Mouse (Mus musculus): ENCODE data around the gene Stx2.

Stx2 gene

DNA sequence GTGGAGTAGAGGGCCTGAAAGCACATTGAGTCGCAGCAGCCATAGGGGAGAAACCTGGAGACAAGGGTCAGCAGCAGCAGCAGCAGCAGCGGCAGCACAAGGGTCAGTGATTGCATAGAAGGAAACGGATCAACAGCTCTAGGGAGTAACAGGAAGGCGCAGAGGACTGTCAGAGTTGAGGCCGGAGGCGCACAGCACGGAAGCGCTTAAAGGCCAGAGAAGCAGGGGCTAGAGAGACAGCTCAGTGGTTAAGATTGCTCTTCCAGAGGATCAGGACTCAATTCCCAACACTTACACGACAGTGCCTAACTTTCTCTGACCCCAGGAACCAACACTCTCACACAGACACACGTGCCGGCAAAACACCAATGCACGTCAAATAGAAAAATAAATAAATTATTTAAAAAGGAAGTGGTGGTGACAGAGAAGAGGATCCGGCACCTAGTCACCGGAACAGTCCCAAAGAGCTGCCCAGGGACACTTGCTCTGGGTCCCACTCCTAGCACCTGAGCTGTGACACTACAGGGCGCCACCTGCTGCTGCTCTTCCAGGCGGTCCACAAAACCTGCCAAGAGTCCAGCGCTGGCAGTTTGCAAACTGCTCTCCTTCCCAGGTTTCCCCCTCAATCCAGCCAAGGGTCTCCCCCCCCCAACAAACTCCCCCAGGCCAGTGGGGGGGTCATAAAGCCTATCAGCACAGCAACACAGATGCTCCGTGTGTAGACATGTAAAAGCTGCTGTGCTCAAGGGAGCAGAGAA is 2.2 kb downstream of the Stx2 start:
- Histone ChIP-seq H3K4me3 (replicated peaks; ENCODE audit: low read length) (0 out of 2 replicates have a peak overlapping the region, but pooled peaks have one; percentile 88), H3K27me3 (ENCODE audit: insufficient read depth, low read length) (no peaks in the 10 kb centered on the region; the same call in 1 of the 2 replicates), H3K9me3 (ENCODE audit: low read length) (no peaks in the 10 kb centered on the region), H3K4me1 (replicated peaks; ENCODE audit: low read depth, low read length) (peaks cover 53% of the 10 kb centered on the region), H3K36me3 (ENCODE audit: insufficient read depth, low read length) (peaks cover 19% of the 10 kb centered on the region)
- TF ChIP-seq POU5F1 (IDR thresholded peaks at IDR 0.05; ENCODE audit: borderline replicate concordance, low read length) (no peak), CTCF (conservative IDR thresholded peaks at IDR 0.05; ENCODE audit: low read length) (no peak)

- peaks cover 19% of the 10 kb centered on the region for H3K36me3 ChIP-seq (ENCODE audit: insufficient read depth, low read length)
- H3K4me3 ChIP-seq (replicated peaks; ENCODE audit: low read length), result no peak overlapping the region
- no peak for TF ChIP-seq CTCF (conservative IDR thresholded peaks at IDR 0.05; ENCODE audit: low read length)
- no peak for TF ChIP-seq POU5F1 (IDR thresholded peaks at IDR 0.05; ENCODE audit: borderline replicate concordance, low read length)
- TF ChIP-seq NANOG (IDR thresholded peaks at IDR 0.05; ENCODE audit: borderline replicate concordance, low read length), result no peak
Observed at GRCm38 (mm10) chr5:129005416-129005815, 3.0 kb downstream of the Stx2 start.

GRCm38 (mm10) chr5:129002571-129003011 is 5.8 kb downstream of the Stx2 start:
- peak overlapping the region; percentile 44; the same call in 1 of the 2 replicates for H3K4me3 ChIP-seq (replicated peaks; ENCODE audit: low read length)
- peaks cover 62% of the 10 kb centered on the region for H3K4me1 ChIP-seq (replicated peaks; ENCODE audit: low read depth, low read length)
- no peaks in the 10 kb centered on the region; the same call in 1 of the 2 replicates for H3K27me3 ChIP-seq (ENCODE audit: insufficient read depth, low read length)
- peaks cover 19% of the 10 kb centered on the region for H3K36me3 ChIP-seq (ENCODE audit: insufficient read depth, low read length)
- no peak for TF ChIP-seq CTCF (conservative IDR thresholded peaks at IDR 0.05; ENCODE audit: low read length)
- TF ChIP-seq POU5F1 (IDR thresholded peaks at IDR 0.05; ENCODE audit: borderline replicate concordance, low read length), result no peak
- no peak for TF ChIP-seq NANOG (IDR thresholded peaks at IDR 0.05; ENCODE audit: borderline replicate concordance, low read length)
- no peaks in the 10 kb centered on the region for H3K9me3 ChIP-seq (ENCODE audit: low read length)

More at GRCm38 (mm10) chr5:129005416-129005815, 3.0 kb downstream of the Stx2 start:
- H3K4me1 ChIP-seq (replicated peaks; ENCODE audit: low read depth, low read length), result peaks cover 61% of the 10 kb centered on the region
- H3K9me3 ChIP-seq (ENCODE audit: low read length), result no peaks in the 10 kb centered on the region
- no peaks in the 10 kb centered on the region; the same call in 1 of the 2 replicates for H3K27me3 ChIP-seq (ENCODE audit: insufficient read depth, low read length)

DNA sequence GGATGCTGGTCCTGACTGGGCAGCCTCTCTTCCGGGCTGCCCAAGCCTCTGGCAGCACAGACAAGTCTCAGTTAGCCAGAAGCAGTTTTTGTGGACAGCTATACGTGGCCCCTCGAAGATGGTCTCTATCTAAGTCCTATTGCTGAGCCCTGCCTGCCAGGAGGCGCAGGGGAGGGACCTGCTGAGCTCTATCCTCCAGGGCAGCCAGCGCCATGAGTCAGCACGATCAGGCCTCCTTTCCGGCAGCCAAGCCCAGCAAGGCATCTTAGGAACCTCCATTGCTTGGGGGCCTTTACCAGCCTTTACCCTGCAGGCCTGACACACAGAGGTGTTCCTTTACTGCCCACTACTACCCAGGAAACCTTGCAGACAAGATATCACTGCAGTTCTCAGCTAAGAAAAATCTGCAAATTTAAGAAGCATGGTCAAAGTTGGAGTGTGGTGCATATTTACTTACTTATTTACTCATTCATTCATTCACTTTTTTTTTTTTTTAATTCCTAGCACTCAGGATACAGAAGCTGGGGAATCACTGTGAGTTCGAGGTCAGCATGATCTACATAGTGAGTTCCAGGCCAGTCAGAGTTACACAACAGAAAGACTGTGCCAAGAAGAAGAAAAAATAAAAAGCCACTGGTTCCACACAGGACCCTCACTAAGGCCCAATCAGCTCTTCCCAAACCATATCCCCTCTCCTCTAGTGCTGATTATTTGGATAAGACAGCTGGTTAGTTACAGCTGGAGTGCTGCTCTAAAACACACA is 7.5 kb downstream of the Stx2 start:
- H3K27me3 ChIP-seq (ENCODE audit: insufficient read depth, low read length), result no peaks in the 10 kb centered on the region
- H3K4me3 ChIP-seq (replicated peaks; ENCODE audit: low read length), result peak overlapping the region; percentile 63
- no peaks in the 10 kb centered on the region for H3K9me3 ChIP-seq (ENCODE audit: low read length)
- peaks cover 12% of the 10 kb centered on the region for H3K36me3 ChIP-seq (ENCODE audit: insufficient read depth, low read length)
- H3K4me1 ChIP-seq (replicated peaks; ENCODE audit: low read depth, low read length), result peaks cover 45% of the 10 kb centered on the region
- no peak for TF ChIP-seq CTCF (conservative IDR thresholded peaks at IDR 0.05; ENCODE audit: low read length)

DNA sequence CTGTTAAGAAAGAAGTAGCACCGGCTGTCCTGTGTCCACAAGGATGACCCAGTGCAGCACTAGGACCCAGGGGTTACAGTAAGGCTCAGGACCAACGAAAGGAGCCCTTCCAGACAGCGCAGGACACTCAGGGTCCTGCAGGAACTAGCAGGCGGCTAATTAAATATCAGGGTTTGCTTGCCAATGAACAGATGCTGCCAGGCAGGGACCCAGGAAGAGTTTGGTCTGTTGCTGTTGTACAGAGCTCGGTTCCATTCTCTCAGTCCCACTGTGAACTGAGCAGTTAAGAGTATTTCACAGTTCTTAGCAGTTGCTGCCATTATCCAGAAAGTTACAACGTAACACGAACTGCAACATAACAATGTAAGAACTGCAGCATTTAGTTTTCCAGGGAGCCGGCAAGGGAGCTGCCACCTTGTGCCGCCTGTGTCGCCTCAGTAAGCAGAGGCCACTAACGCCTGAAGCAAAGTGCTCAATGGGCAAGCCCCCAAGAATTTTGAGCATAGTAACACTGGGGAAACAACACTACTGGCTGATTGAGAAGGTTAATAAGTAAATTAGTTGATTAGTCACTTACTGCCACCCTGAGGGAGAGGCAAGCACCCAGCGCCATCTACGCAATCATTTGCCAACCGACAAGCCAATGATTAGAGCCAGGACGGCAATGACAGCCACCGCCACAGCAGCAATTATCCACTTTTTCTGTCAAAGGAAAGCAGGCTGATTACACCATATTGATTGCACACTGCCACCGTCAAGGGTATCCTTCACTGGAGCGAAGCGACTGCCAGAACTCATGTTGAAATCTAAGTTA is 21.0 kb downstream of the Stx2 start:
- Histone ChIP-seq H3K9me3 (ENCODE audit: low read length) (no peaks in the 10 kb centered on the region), H3K4me1 (replicated peaks; ENCODE audit: low read depth, low read length) (peaks cover 6% of the 10 kb centered on the region; the same call in 1 of the 2 replicates), H3K27me3 (ENCODE audit: insufficient read depth, low read length) (no peaks in the 10 kb centered on the region; the same call in 1 of the 2 replicates), H3K4me3 (replicated peaks; ENCODE audit: low read length) (no peak overlapping the region), H3K36me3 (ENCODE audit: insufficient read depth, low read length) (peaks cover 10% of the 10 kb centered on the region)
- no peak for TF ChIP-seq NANOG (IDR thresholded peaks at IDR 0.05; ENCODE audit: borderline replicate concordance, low read length)
- no peak for TF ChIP-seq POU5F1 (IDR thresholded peaks at IDR 0.05; ENCODE audit: borderline replicate concordance, low read length)
- no peak for TF ChIP-seq CTCF (conservative IDR thresholded peaks at IDR 0.05; ENCODE audit: low read length)

- H3K9me3 ChIP-seq (ENCODE audit: low read length), result no peaks in the 10 kb centered on the region
- no peaks in the 10 kb centered on the region; the same call in 1 of the 2 replicates for H3K27me3 ChIP-seq (ENCODE audit: insufficient read depth, low read length)
- no peak overlapping the region for H3K4me3 ChIP-seq (replicated peaks; ENCODE audit: low read length)
- TF ChIP-seq NANOG (IDR thresholded peaks at IDR 0.05; ENCODE audit: borderline replicate concordance, low read length), result no peak
- TF ChIP-seq CTCF (conservative IDR thresholded peaks at IDR 0.05; ENCODE audit: low read length), result no peak
- TF ChIP-seq POU5F1 (IDR thresholded peaks at IDR 0.05; ENCODE audit: borderline replicate concordance, low read length), result no peak
- peaks cover 11% of the 10 kb centered on the region; the same call in 1 of the 2 replicates for H3K4me1 ChIP-seq (replicated peaks; ENCODE audit: low read depth, low read length)
- peaks cover 4% of the 10 kb centered on the region for H3K36me3 ChIP-seq (ENCODE audit: insufficient read depth, low read length)
Observed at GRCm38 (mm10) chr5:128985946-128986345, 22.4 kb downstream of the Stx2 start.

DNA sequence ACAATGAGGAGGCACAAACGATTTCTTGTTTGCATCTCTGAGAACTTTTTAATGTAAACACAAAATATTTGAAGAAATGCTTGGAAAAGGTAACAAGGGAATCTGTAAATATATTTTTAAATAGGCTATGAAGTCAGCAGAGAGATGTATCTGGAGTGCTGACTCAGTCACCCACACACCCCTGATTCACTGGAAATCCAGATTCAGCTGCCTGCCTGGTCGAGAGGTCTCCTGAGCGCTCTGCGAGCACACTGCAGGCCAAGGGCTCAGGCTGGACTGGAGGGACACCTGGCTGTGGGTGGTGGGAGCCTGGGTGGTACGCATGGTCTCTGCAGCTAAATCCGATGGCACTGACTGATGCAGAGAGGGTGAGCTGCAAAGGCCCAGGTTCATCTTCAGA is 23.8 kb downstream of the Stx2 start:
- no peak overlapping the region for H3K4me3 ChIP-seq (replicated peaks; ENCODE audit: low read length)
- TF ChIP-seq CTCF (conservative IDR thresholded peaks at IDR 0.05; ENCODE audit: low read length), result no peak
- no peak for TF ChIP-seq NANOG (IDR thresholded peaks at IDR 0.05; ENCODE audit: borderline replicate concordance, low read length)
- TF ChIP-seq POU5F1 (IDR thresholded peaks at IDR 0.05; ENCODE audit: borderline replicate concordance, low read length), result no peak
- H3K4me1 ChIP-seq (replicated peaks; ENCODE audit: low read depth, low read length), result peaks cover 11% of the 10 kb centered on the region; the same call in 1 of the 2 replicates
- no peaks in the 10 kb centered on the region; the same call in 1 of the 2 replicates for H3K36me3 ChIP-seq (ENCODE audit: insufficient read depth, low read length)
- no peaks in the 10 kb centered on the region for H3K9me3 ChIP-seq (ENCODE audit: low read length)
- H3K27me3 ChIP-seq (ENCODE audit: insufficient read depth, low read length), result no peaks in the 10 kb centered on the region; the same call in 1 of the 2 replicates

GRCm38 (mm10) chr5:128981607-128982006 is 26.8 kb downstream of the Stx2 start:
- Histone ChIP-seq H3K9me3 (ENCODE audit: low read length) (no peaks in the 10 kb centered on the region), H3K36me3 (ENCODE audit: insufficient read depth, low read length) (no peaks in the 10 kb centered on the region; the same call in 1 of the 2 replicates), H3K4me1 (replicated peaks; ENCODE audit: low read depth, low read length) (peaks cover 13% of the 10 kb centered on the region), H3K27me3 (ENCODE audit: insufficient read depth, low read length) (no peaks in the 10 kb centered on the region; the same call in 1 of the 2 replicates), H3K4me3 (replicated peaks; ENCODE audit: low read length) (no peak overlapping the region)
- TF ChIP-seq CTCF (conservative IDR thresholded peaks at IDR 0.05; ENCODE audit: low read length) (peak; percentile 85), NANOG (IDR thresholded peaks at IDR 0.05; ENCODE audit: borderline replicate concordance, low read length) (no peak)
